Mouse (Mus musculus) neural tube, embryonic 11.5 days (tissue): Measurements from ENCODE around the gene Tapbpl. TPM values are rescaled to one million over a fixed set of nuclear protein-coding genes. Genes with fewer than 3 reads are reported as not detected.

Source experiments
- ATAC-seq: fragments of 200-750 bp; cut with Nextera tagmentation; 2 replicates; pipeline ENCODE4 v1.8.0; 2017; ENCODE audit warnings: moderate number of reproducible peaks, mild to moderate bottlenecking, moderate TSS enrichment, moderate library complexity; ENCODE audit not compliant: insufficient read depth, low FRiP score, low TSS enrichment
- DNase-seq: peaks from one replicate; pipeline ENCODE4 v3.0.0-alpha.2; 2015; ENCODE audit warnings: low spot score
- H3K27ac ChIP-seq: fragments of 300-500 bp; sonication (generic); 2 replicates; pipeline ENCODE4 v1.5.1; 2014; ENCODE audit warnings: low read depth, mild to moderate bottlenecking, low read length
- H3K27me3 ChIP-seq: fragments of 300-500 bp; sonication (generic); 2 replicates; pipeline ENCODE4 v1.6.1; 2014; ENCODE audit warnings: mild to moderate bottlenecking, low read length, mixed read lengths; ENCODE audit not compliant: control insufficient read depth, insufficient read depth
- H3K36me3 ChIP-seq: fragments of 300-500 bp; sonication (generic); 2 replicates; pipeline ENCODE4 v1.6.1; 2014; ENCODE audit warnings: mild to moderate bottlenecking, low read length, moderate library complexity, mixed read lengths; ENCODE audit not compliant: control insufficient read depth, insufficient read depth
- H3K4me1 ChIP-seq: fragments of 300-500 bp; sonication (generic); 2 replicates; pipeline ENCODE4 v1.6.1; 2014; ENCODE audit warnings: low read length, mixed read lengths; ENCODE audit not compliant: control insufficient read depth, insufficient read depth
- H3K4me2 ChIP-seq: fragments of 300-500 bp; sonication (generic); 2 replicates; pipeline ENCODE4 v1.6.1; 2014; ENCODE audit warnings: low read depth, mild to moderate bottlenecking, moderate library complexity
- H3K4me3 ChIP-seq: fragments of 300-500 bp; sonication (generic); 2 replicates; pipeline ENCODE4 v1.5.1; 2014; ENCODE audit warnings: low read depth, low read length
- H3K9ac ChIP-seq: fragments of 300-500 bp; sonication (generic); 2 replicates; pipeline ENCODE4 v1.6.1; 2014; ENCODE audit warnings: mild to moderate bottlenecking, low read length
- H3K9me3 ChIP-seq: fragments of 300-500 bp; sonication (generic); 2 replicates; pipeline ENCODE4 v1.6.1; 2016; ENCODE audit warnings: low read length; ENCODE audit not compliant: control insufficient read depth
- WGBS: fragments of 180-500 bp; shearing (Covaris S2); extraction: QIAGEN DNeasy Blood & Tissue Kit; methylation state at CpG from one replicate; pipeline ENCODE4 v1.1.7; 2014; 5-methylcytosine and 5-hydroxymethylcytosine counted together
- polyA plus RNA-seq: library from polyadenylated mRNA; unstranded; fragments of >200 nt; fragmentation: Nextera tagmentation; extraction: Ambion mirVana; gene quantifications from 2 replicates; pipeline ENCODE4 v1.2.1, GENCODE M21; 2014

The Tapbpl gene
- polyA plus RNA-seq, 1 experiment from 2014 or later, result 1.7 TPM

DNA sequence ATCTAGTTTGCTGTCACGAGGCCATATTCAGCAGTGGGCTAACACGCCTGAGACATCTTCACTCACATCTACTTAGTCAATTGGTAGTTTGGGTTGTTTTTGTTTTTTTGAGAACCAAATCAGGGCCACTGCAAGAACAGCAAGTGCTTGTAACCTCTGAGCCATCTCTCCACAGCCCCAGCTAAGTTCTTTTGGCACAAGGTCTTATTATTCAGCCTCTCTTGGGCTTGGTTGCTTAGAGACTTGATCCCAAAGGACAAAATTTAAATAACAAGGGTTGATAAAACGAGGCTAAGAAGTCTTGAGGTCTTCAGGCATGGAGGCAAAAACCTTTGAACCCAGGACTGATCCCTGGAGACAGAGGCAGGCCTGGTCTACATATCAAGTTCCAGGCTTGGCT, 35.4 kb downstream of the Tapbpl start:
- Histone ChIP-seq H3K9ac (no peak overlapping the region), H3K9me3 (no peaks in the 10 kb centered on the region), H3K36me3 (0 out of 2 replicates have a peak, but pooled peaks cover 2% of the 10 kb centered on the region), H3K4me1 (peaks cover 2% of the 10 kb centered on the region; the same call in 1 of the 2 replicates), H3K27ac (no peak overlapping the region), H3K4me3 (no peak overlapping the region), H3K27me3 (no peaks in the 10 kb centered on the region), H3K4me2 (no peak overlapping the region)
- ATAC-seq, result no peak
- DNase-seq, result no peak
- WGBS, result 59% methylated on average over 3 of the region's 3 CpGs

- H3K27ac ChIP-seq, result no peak overlapping the region
- no peaks in the 10 kb centered on the region for H3K27me3 ChIP-seq
- 0 out of 2 replicates have a peak, but pooled peaks cover 2% of the 10 kb centered on the region for H3K36me3 ChIP-seq
- no peak overlapping the region for H3K9ac ChIP-seq
- ATAC-seq (no peak), DNase-seq (no peak)
- no peak overlapping the region for H3K4me3 ChIP-seq
- H3K4me2 ChIP-seq, result no peak overlapping the region
- WGBS, result 13% methylated on average over 1 of the region's 1 CpGs
- H3K4me1 ChIP-seq, result peaks cover 2% of the 10 kb centered on the region; the same call in 1 of the 2 replicates
- H3K9me3 ChIP-seq, result no peaks in the 10 kb centered on the region
These were observed 36.1 kb downstream of the Tapbpl start for GRCm38 (mm10) chr6:125195541-125196075.

GRCm38 (mm10) chr6:125193390-125193789, 38.3 kb downstream of the Tapbpl start:
- Histone ChIP-seq H3K4me3 (no peak overlapping the region; the same call in 1 of the 2 replicates), H3K9ac (no peak overlapping the region), H3K36me3 (peaks cover 4% of the 10 kb centered on the region; the same call in 1 of the 2 replicates), H3K27ac (no peak overlapping the region), H3K4me1 (peaks cover 2% of the 10 kb centered on the region; the same call in 1 of the 2 replicates), H3K27me3 (no peaks in the 10 kb centered on the region), H3K4me2 (no peak overlapping the region; the same call in 1 of the 2 replicates), H3K9me3 (no peaks in the 10 kb centered on the region)
- 84% methylated on average over 7 of the region's 7 CpGs for WGBS
- DNase-seq (no peak), ATAC-seq (no peak)

DNA sequence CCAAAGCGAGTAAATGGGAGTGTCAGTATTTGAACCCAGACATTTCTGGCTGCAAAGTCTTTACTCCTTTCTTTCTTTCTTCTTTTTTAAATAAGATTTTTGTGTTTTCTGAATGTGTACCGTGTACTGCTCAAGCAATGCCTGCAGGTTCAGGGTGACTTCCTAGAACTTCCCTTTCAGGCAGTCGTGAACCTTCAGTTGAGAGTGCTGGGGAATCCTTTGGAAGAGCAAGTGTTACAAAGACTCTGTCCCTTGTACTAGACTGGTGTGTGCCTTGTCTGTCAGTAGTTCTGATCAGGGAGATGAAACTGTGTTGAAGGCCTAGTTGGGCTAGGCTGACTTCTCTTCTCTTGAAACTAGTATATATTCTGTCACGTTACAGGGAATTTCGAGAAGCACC, 38.8 kb downstream of the Tapbpl start:
- peak overlapping the region; percentile 76 for H3K9ac ChIP-seq
- H3K27me3 ChIP-seq, result no peaks in the 10 kb centered on the region
- peaks cover 4% of the 10 kb centered on the region; the same call in 1 of the 2 replicates for H3K36me3 ChIP-seq
- H3K27ac ChIP-seq, result no peak overlapping the region
- peaks cover 2% of the 10 kb centered on the region; the same call in 1 of the 2 replicates for H3K4me1 ChIP-seq
- H3K9me3 ChIP-seq, result no peaks in the 10 kb centered on the region
- DNase-seq, result no peak
- peak overlapping the region; percentile 60 for H3K4me3 ChIP-seq
- WGBS, result 51% methylated on average over 5 of the region's 5 CpGs
- ATAC-seq, result no peak
- peak overlapping the region; percentile 85 for H3K4me2 ChIP-seq

DNA sequence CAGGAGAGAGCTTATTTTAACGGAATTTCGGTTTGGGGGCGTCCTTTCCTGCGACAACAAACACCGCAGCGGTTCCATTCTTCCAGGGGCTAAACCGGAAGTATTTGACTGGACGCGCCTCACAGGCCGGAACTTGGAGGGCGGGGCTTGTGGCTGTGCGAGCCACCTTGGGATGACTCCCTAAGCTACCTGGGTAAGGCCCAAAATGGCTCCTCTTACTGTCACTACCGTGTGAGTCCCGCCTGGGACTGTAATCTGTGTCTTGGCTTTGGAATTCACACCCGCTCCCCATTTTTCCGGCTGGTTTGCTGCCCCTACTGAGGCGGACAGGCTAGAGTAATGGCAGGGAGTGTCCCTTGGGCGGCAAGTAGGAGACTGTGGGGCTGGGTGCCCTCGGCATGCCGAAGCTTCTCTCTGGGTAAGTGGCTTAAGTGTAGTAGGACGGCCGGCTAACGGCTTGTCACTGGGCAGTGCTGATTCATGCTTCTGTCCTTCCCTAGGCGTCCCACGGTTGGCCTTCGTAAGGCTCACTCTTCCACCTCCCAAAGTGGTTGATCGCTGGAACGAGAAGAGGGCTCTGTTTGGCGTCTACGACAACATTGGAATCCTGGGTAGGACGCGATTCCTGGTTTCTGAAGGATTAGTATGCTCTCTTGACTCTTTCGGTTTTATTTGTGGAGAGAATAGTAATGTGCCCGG, 39.5 kb downstream of the Tapbpl start:
- ATAC-seq, result peak; percentile 94
- peak overlapping the region; percentile 94 for H3K27ac ChIP-seq
- no peaks in the 10 kb centered on the region for H3K27me3 ChIP-seq
- H3K36me3 ChIP-seq, result peaks cover 4% of the 10 kb centered on the region; the same call in 1 of the 2 replicates
- peak overlapping the region; percentile 76 for H3K9ac ChIP-seq
- peak overlapping the region; percentile 85 for H3K4me2 ChIP-seq
- H3K4me1 ChIP-seq, result peaks cover 2% of the 10 kb centered on the region; the same call in 1 of the 2 replicates
- peak overlapping the region; percentile 60 for H3K4me3 ChIP-seq
- H3K9me3 ChIP-seq, result no peaks in the 10 kb centered on the region
- WGBS, result under 1% methylated on average over 34 of the region's 34 CpGs
- peak; percentile 94 for DNase-seq

DNA sequence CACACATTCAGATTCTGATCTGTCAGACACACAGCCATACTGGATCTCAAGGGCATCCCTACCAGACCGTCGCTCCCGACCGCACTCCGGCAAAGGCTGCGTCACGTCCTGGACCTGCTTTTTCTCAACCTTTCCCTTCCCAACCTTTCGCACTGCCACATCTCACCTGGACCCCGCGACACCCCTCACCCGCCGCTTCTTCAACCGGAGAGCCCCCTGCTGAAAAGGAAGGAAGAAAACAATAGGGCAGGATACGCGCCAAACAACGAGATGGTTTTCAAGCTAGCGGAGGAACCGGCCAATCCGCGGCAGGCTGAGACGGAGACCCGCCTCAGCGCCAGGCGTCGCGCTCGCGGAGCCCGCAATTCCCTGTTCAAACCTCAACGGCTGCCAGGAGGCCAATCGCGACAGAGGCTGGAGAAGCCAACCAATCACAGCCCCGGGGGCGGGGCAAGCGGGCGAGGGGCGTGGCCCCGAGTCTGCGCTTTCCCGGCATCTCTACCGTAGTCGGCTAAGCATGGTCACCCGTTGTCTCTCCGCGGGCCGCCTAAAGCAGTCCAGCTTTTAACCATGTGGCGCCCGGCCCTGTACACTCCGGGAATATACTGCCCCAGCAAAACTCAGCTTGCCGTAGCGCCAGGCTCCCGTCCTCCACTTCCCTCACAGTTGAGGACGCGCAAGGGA, 40.2 kb downstream of the Tapbpl start, which contains the start of the genes Ncapd2 and Mrpl51:
Gene Ncapd2 (minus strand): TSS at position 370 of the 684 bp plus-strand sequence.
Gene Mrpl51 (plus strand): TSS at position 470 of the 684 bp plus-strand sequence.
- H3K27ac ChIP-seq, result peak within 1 kb of the TSS; percentile 94
- H3K27me3 ChIP-seq, result no peaks in the 10 kb centered on the region
- peak within 1 kb of the TSS; percentile 85 for H3K4me2 ChIP-seq
- H3K4me3 ChIP-seq, result peak within 1 kb of the TSS; percentile 60
- H3K36me3 ChIP-seq, result peaks cover 8% of the 10 kb centered on the region; the same call in 1 of the 2 replicates
- WGBS, result under 1% methylated on average over 54 of the region's 54 CpGs
- H3K4me1 ChIP-seq, result peaks cover 2% of the 10 kb centered on the region; the same call in 1 of the 2 replicates
- no peaks in the 10 kb centered on the region for H3K9me3 ChIP-seq
- ATAC-seq (peak; percentile 97), DNase-seq (peak; percentile 100)
- H3K9ac ChIP-seq, result peak within 1 kb of the TSS; percentile 76

- no peaks in the 10 kb centered on the region for H3K27me3 ChIP-seq
- DNase-seq (no peak), ATAC-seq (no peak)
- H3K27ac ChIP-seq, result peak overlapping the region; percentile 94
- H3K36me3 ChIP-seq, result peaks cover 12% of the 10 kb centered on the region; the same call in 1 of the 2 replicates
- peak overlapping the region; percentile 60 for H3K4me3 ChIP-seq
- H3K9ac ChIP-seq, result peak overlapping the region; percentile 76
- peak overlapping the region; percentile 85 for H3K4me2 ChIP-seq
- no peaks in the 10 kb centered on the region for H3K9me3 ChIP-seq
- H3K4me1 ChIP-seq, result peaks cover 2% of the 10 kb centered on the region; the same call in 1 of the 2 replicates
These were observed 40.8 kb downstream of the Tapbpl start for GRCm38 (mm10) chr6:125190816-125191215.

GRCm38 (mm10) chr6:125186203-125186602, 45.5 kb downstream of the Tapbpl start:
- H3K4me2 ChIP-seq, result no peak overlapping the region
- H3K9ac ChIP-seq, result no peak overlapping the region
- H3K9me3 ChIP-seq, result no peaks in the 10 kb centered on the region
- 95% methylated on average over 10 of the region's 10 CpGs for WGBS
- no peak for DNase-seq
- peaks cover 33% of the 10 kb centered on the region for H3K36me3 ChIP-seq
- no peak overlapping the region for H3K4me3 ChIP-seq
- ATAC-seq, result no peak
- H3K27ac ChIP-seq, result no peak overlapping the region
- no peaks in the 10 kb centered on the region; the same call in 1 of the 2 replicates for H3K4me1 ChIP-seq
- no peaks in the 10 kb centered on the region for H3K27me3 ChIP-seq
